Mouse (Mus musculus): ENCODE data around the gene Plxna4. TPM values are rescaled to one million over a fixed set of nuclear protein-coding genes. Genes with fewer than 3 reads are reported as not detected.

The Plxna4 gene
- total RNA-seq (2021), result 10 to 100 TPM in 1 of 2 experiments, 1 to 10 TPM in 1; 6.3 to 10.3 TPM
- long read RNA-seq, experiment 1, result 0 reads
- long read RNA-seq, experiment 2, partial matches to known transcripts, result 0 of 2 reads
- long read RNA-seq, experiment 2, other reads (novel, unspliced or antisense), result 2 of 2 reads

GRCm38 (mm10) chr6:32588056-32588671 is at the start of gene Plxna4:
TSS of gene Plxna4 (minus strand) at chr6:32588192.
- peak; percentile 80 for DNase-seq

GRCm38 (mm10) chr6:32637568-32638183 is 49.7 kb upstream of the Plxna4 start:
- DNase-seq, result no peak

DNA sequence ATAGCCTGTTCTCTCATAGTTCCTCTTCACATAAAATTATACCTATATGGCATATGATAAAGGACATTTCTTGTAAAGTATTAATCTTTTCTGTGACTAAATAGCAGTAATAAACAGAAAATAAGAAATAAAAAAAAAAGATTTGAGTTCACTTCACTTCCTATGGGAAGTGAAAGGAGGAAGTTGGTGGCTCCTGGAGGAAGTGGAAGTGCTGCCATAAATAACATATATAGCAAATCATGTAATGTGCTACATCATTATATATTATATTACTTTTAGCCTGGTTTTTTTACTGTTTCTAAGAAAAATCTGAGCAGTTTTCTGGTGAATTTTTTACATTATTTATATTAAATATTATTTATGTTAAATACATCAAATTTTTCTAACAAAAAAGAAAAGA is 22.7 kb upstream of the Plxna4 start:
- DNase-seq, result no peak

- DNase-seq, result no peak
Observed at GRCm38 (mm10) chr6:32606787-32607186, 18.8 kb upstream of the Plxna4 start.

DNA sequence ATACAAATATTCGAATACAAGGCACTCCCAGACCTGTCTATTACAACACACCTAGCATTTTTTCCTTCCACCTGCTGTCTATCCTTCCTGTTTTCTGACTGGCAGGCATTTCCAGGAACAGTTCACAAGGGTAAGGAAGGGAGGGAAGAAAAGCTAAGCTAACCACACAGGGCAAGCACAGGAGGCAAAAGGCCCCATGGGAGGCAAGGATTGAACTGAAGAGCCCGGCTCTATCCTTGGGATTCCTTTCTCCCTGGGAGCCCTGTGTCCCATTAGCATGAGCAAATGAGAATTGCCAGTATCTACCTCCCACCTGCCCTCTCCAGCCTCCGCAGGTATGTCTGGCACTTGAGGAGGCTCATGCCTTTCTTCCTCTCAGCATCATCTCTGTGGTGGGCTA is 17.6 kb upstream of the Plxna4 start:
- no peak for DNase-seq

DNA sequence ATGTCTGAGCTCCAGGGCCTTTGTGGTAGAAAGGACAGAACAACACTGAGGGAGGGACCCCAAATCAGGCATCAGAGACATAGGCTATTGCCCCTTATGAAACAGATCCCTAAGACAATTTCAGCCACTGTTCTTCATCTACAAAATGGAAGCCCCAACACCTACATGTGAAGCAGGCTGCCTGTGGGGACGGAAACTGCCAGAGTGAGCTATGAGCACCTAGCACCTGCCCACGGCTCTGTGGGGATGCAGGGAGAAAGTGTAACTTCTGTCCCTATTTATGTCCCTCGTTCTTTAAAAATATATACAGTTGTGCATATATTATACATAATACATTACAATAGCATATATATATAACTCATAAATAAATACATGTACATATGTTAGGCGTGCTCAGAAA is 16.9 kb upstream of the Plxna4 start:
- no peak for DNase-seq

DNA sequence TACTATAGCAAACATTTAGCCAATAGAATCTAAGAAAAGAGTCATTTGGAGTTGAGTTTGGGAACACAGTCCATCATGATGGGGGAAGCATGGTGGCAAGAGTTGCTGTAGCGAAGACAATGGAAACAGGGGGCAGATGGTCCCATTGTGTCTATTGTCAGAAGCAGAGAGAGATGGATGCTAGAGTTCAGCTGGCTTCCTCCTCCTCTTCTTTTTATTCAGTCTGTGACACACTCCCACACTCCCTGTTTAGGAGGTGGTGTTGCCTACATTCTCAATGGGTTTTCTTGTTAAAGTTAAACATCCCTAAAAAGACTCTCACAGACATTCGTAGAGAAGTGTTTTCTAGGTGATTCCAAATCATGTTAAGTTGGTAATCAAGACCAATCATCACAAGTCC is 14.1 kb upstream of the Plxna4 start:
- DNase-seq, result no peak

- no peak for DNase-seq
Observed at GRCm38 (mm10) chr6:32601306-32601705, 13.3 kb upstream of the Plxna4 start.

DNA sequence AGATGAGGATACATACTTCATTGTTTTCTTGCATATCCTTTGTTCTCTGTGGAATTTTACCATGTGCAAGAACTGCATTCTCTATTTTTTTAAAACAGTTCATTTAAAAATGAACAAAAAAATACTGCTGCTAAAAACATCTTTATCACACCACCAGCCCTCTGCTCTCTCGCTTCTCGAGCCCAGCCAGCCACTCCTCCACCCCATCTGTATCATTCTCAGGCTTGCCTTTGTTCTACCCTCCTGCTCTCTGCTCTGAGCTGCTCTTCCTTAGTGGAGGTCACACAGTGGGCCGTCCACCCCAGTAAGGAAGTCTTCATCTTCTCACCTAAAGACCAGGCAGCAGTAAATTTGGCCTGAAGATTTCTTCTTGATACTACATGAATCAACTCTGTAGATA is 7.6 kb upstream of the Plxna4 start:
- DNase-seq, result no peak

GRCm38 (mm10) chr6:32590979-32591758 is 3.2 kb upstream of the Plxna4 start:
- DNase-seq, result peak; percentile 84

- DNase-seq, result no peak
Observed at GRCm38 (mm10) chr6:32589632-32590031, 1.6 kb upstream of the Plxna4 start.

DNA sequence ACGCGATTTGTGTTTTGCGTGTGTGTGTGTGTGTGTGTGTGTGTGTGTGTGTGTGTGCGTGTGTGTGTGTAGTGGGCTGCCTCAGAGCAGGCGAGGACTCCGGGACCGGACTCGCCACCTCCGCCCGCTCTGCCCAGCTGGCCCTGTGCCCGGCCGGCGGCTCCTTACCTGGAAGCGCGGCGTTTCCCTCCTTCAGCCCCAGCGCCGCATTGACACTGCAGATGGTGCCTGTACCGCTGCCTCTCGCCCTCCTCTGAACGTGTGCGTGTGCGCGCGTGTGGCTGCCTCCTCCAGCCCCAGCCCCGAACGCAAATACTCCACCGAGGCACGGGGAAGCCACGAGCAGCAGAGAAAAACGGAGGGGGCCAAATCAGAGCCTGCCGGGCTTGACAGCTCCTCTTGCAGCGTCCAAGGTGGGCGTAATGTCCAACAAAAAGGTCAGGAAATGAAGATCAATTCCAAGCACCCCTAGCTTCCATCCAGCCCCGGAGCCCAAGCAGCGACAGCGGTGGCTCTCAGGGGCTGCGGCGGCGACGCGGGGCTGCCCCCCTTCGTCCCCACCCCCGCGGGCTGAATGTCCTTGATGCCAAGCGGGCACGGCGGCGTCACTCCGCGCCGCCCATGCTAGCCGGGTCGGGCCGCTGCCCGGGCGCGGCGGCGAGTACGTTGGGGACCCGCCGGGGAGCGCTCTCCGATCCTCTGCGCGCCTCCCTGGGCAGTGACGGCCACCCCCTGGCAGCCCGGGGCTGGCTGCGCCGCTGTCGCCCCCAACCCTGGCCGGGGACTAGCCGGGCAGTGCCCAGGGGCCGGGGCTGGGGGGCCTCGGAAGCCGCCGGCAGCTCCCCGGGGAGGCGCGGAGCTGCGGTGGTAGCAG is 619 bp downstream of the Plxna4 start:
- peak; percentile 60 for DNase-seq

DNA sequence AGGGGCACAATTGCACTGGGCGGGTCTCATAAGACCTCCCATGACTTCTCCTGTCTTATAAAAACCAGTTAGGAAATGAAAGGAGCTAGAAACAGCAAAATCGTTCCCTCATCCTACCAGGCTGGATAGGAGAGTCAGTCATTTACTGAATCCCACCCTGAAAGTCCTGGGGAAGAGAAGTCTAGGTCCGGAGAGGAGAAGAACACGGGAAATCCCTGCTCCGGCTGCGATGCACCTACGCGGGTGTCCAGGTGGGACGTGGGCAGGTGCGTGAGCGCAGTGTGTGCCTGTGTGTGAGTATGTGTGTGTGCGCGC is 1.2 kb downstream of the Plxna4 start:
- DNase-seq, result no peak

- DNase-seq, result no peak
Observed at GRCm38 (mm10) chr6:32586390-32586789, 1.6 kb downstream of the Plxna4 start.

- no peak for DNase-seq
Observed at GRCm38 (mm10) chr6:32585211-32585610, 2.8 kb downstream of the Plxna4 start.

DNA sequence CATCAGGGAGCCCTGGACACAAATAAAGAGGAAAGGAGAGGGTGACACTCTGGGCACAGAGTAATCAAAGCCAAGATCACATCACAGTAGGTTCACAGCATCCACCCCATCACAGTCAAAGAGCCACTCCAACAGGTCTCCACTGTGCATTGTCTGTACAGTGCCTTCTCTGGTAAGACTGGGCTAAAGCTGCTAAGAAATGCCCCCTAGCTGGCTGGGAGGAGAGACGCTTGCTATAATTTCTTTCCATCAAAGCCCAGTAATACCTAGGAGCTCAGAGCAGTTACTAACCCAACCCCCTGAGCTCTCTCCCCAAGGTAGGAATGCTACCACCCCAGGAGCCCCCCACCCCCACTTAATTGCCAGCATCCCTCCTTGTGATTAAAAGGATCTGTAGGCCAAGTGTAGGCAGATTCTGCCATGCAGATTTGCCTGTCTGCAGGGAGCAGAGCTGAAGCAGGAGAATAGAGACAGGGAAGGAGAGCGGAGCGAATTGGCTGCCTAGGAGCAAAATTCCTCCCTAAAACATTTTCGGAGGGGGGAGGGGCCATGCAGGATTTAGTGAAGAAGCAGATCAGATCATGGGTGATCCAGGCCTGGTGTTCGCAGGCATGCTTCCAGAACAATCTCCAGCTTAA is 3.6 kb downstream of the Plxna4 start:
- no peak for DNase-seq

DNA sequence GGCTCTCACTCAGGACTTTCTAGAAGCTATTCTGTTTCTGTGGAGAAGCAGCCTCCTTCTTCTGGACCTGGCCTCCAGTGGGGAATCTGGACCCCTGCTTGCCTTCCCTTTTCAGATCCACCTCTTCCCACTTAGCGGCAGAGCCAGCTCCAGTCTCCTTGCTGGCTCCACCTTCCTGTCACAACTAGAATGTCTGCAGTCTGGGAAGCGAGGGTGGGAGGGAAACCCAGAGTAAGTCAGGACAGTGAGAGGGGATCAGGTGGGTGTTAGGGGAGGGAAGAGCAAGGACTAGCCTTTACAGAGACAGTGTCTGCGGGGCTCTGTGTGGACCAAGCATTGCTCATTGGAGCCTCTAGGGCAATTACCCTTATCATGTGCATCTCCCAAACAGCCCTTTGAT is 4.4 kb downstream of the Plxna4 start:
- no peak for DNase-seq

DNA sequence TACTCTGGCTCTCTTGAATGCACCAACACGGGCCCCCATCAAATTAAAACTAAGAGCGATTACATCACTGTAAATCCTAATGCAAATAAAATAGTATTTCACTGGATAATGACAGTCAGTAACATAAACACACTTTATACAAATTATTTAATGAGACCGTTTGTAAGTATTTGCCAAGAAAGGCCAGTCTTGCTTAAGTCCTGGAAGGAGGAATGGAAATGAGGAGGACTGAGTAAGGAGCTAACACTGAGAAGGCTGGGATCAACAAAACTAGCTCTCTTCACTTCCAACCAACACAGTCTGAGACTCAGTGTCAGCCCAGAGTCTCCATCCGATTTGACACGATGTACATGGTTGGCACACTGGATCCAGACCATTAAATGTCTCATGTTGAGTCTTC is 16.5 kb downstream of the Plxna4 start:
- no peak for DNase-seq

DNA sequence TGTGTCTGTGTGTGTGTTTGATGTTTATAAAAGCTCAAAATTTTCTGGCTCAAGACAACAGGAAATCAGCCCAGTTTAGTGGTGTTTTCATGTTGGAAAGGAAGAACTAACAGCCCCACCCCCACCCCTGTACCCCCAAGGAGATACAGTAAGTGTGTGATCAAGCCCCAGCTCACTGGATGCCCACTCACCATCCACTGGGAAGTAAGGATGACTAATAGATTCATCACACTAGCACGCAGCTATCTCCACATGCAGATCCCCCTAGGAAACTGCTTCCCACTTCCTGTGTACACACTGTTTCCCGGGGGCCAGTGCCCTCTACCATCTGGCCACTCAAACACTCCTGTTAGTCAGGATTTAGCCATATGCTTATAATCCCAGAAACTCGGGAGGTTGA is 17.5 kb downstream of the Plxna4 start:
- DNase-seq, result no peak

- DNase-seq, result no peak
Observed at GRCm38 (mm10) chr6:32569919-32570318, 18.1 kb downstream of the Plxna4 start.

GRCm38 (mm10) chr6:32546915-32547314 is 41.1 kb downstream of the Plxna4 start:
- no peak for DNase-seq

GRCm38 (mm10) chr6:32544021-32544420 is 44.0 kb downstream of the Plxna4 start:
- DNase-seq, result no peak

Data from adrenal gland, postnatal 10 days (tissue).